Mouse (Mus musculus) CH12.LX (cell line): Measurements from ENCODE around the gene Wfikkn1. TPM values are rescaled to one million over a fixed set of nuclear protein-coding genes. Genes with fewer than 3 reads are reported as not detected.

Experiments used
- DNase-seq: peaks from one replicate; pipeline ENCODE4 v3.0.0-alpha.2; 2013; ENCODE audit errors: extremely low read depth
- H3K27ac ChIP-seq: 2 replicates; pipeline ENCODE4 v1.5.1; 2012; ENCODE audit warnings: low read depth, mild to moderate bottlenecking, control low read depth, moderate library complexity; ENCODE audit not compliant: insufficient read depth
- H3K27me3 ChIP-seq: replicated peaks from 2 replicates; pipeline ENCODE3; 2012; ENCODE audit warnings: inconsistent platforms
- H3K36me3 ChIP-seq, 2 experiments: replicated peaks in 1 of 2; 2 replicates each; pipeline versions ENCODE3 to v1.6.1; 2012; ENCODE audit warnings: inconsistent platforms in 1 of 2, low read length in 1 of 2, mild to moderate bottlenecking in 1 of 2, mixed read lengths in 1 of 2, moderate library complexity in 1 of 2; ENCODE audit not compliant: control insufficient read depth in 1 of 2, insufficient read depth in 1 of 2
- H3K4me1 ChIP-seq, 2 experiments: 2 replicates each; pipeline ENCODE4 v1.6.1; 2012; ENCODE audit warnings: inconsistent platforms in 1 of 2, moderate library complexity in 1 of 2; ENCODE audit not compliant: insufficient read depth in 2 of 2, control insufficient read depth in 1 of 2
- H3K4me2 ChIP-seq: 2 replicates; pipeline ENCODE4 v1.6.1; 2012; ENCODE audit warnings: low read depth, mild to moderate bottlenecking, control low read depth; ENCODE audit not compliant: poor library complexity, insufficient read depth, severe bottlenecking
- H3K4me3 ChIP-seq, 3 experiments: fragments of 150-350 bp in 1 of 3; sonication (generic) in 1 of 3; replicated peaks in 1 of 3; 2 replicates each; pipeline versions ENCODE3 to v1.5.1; 2011 to 2012; ENCODE audit warnings: low read depth in 2 of 3, low read length in 2 of 3, mild to moderate bottlenecking in 2 of 3, moderate library complexity in 2 of 3, control low read depth in 1 of 3, improper control_type of control experiment in 1 of 3, inconsistent platforms in 1 of 3, mixed read lengths in 1 of 3; ENCODE audit not compliant: poor library complexity in 1 of 3
- H3K79me2 ChIP-seq: replicated peaks from 2 replicates; pipeline ENCODE4 v1.6.1; 2012; ENCODE audit warnings: mild to moderate bottlenecking, moderate library complexity; ENCODE audit not compliant: control insufficient read depth, poor library complexity, insufficient read depth, severe bottlenecking; ENCODE audit errors: extremely low read depth
- H3K9ac ChIP-seq: 2 replicates; pipeline ENCODE4 v1.6.1; 2012; ENCODE audit warnings: low read depth, mild to moderate bottlenecking, control low read depth, moderate library complexity; ENCODE audit not compliant: insufficient read depth
- H3K9me3 ChIP-seq: replicated peaks from 2 replicates; pipeline ENCODE3; 2012; ENCODE audit warnings: low read length, inconsistent platforms, mixed read lengths
- BHLHE40 ChIP-seq: IDR thresholded peaks from 2 replicates; pipeline ENCODE4 v1.6.1; 2011; ENCODE audit warnings: mild to moderate bottlenecking, low read depth, low read length, improper control_type of control experiment
- CTCF ChIP-seq, 2 experiments: IDR thresholded peaks in 1 of 2; conservative IDR thresholded peaks in 1 of 2; 2 replicates each; pipeline ENCODE4 v1.5.1; 2011 to 2012; ENCODE audit warnings: low read depth in 2 of 2, low read length in 2 of 2, improper control_type of control experiment in 1 of 2, inconsistent platforms in 1 of 2, mild to moderate bottlenecking in 1 of 2, moderate library complexity in 1 of 2
- EP300 ChIP-seq: IDR thresholded peaks from 2 replicates; pipeline ENCODE4 v1.6.1; 2011; ENCODE audit warnings: low read length, improper control_type of control experiment
- ETS1 ChIP-seq: conservative IDR thresholded peaks from 2 replicates; pipeline ENCODE4 v1.6.1; 2012; ENCODE audit warnings: low read depth, mild to moderate bottlenecking, inconsistent platforms, low read length, improper control_type of control experiment, moderate library complexity
- GABPA ChIP-seq: IDR thresholded peaks from 2 replicates; pipeline ENCODE4 v1.6.1; 2012; ENCODE audit warnings: low read depth, low read length, improper control_type of control experiment, inconsistent platforms; ENCODE audit not compliant: insufficient replicate concordance
- JUN ChIP-seq: IDR thresholded peaks from 2 replicates; pipeline ENCODE4 v1.6.1; 2011; ENCODE audit warnings: low read depth, mild to moderate bottlenecking, low read length, improper control_type of control experiment, moderate library complexity; ENCODE audit not compliant: insufficient read depth
- JUND ChIP-seq: conservative IDR thresholded peaks from 2 replicates; pipeline ENCODE4 v1.6.1; 2011; ENCODE audit warnings: low read depth, low read length, improper control_type of control experiment
- KAT2A ChIP-seq: IDR thresholded peaks from 2 replicates; pipeline ENCODE4 v1.6.1; 2012; ENCODE audit warnings: low read length, improper control_type of control experiment, inconsistent platforms; ENCODE audit not compliant: insufficient replicate concordance
- MAFK ChIP-seq: IDR thresholded peaks from 2 replicates; pipeline ENCODE4 v1.6.1; 2011; ENCODE audit warnings: low read length, improper control_type of control experiment; ENCODE audit not compliant: insufficient replicate concordance
- MAX ChIP-seq: IDR thresholded peaks from 2 replicates; pipeline ENCODE4 v1.6.1; 2011; ENCODE audit warnings: low read length, improper control_type of control experiment
- MAZ ChIP-seq: IDR thresholded peaks from 2 replicates; pipeline ENCODE4 v1.6.1; 2012; ENCODE audit warnings: low read depth, mild to moderate bottlenecking, inconsistent platforms, low read length, improper control_type of control experiment, moderate library complexity
- NRF1 ChIP-seq: IDR thresholded peaks from 2 replicates; pipeline ENCODE4 v1.6.1; 2014; ENCODE audit warnings: low read depth, mild to moderate bottlenecking, inconsistent platforms, low read length, improper control_type of control experiment, moderate library complexity
- PAX5 ChIP-seq: IDR thresholded peaks from 2 replicates; pipeline ENCODE4 v1.6.1; 2012; ENCODE audit warnings: low read length, inconsistent platforms, mixed read lengths
- POLR2A ChIP-seq: IDR thresholded peaks from 2 replicates; pipeline ENCODE4 v1.6.1; 2011; ENCODE audit warnings: low read depth, mild to moderate bottlenecking, improper control_type of control experiment, low read length
- SIN3A ChIP-seq: IDR thresholded peaks from 2 replicates; pipeline ENCODE4 v1.6.1; 2012; ENCODE audit warnings: low read length, improper control_type of control experiment, inconsistent platforms
- TCF12 ChIP-seq: IDR thresholded peaks from 2 replicates; pipeline ENCODE4 v1.6.1; 2014; ENCODE audit warnings: low read depth, mild to moderate bottlenecking, inconsistent platforms, low read length, improper control_type of control experiment
- ZC3H11A ChIP-seq: IDR thresholded peaks from 2 replicates; pipeline ENCODE4 v1.6.1; 2012; ENCODE audit warnings: low read depth, mild to moderate bottlenecking, inconsistent platforms, low read length, improper control_type of control experiment
- ZKSCAN1 ChIP-seq: IDR thresholded peaks from 2 replicates; pipeline ENCODE4 v1.6.1; 2012; ENCODE audit warnings: low read depth, inconsistent platforms, low read length, improper control_type of control experiment, borderline replicate concordance
- dilution Hi-C: fragments of 300-500 bp; cut with MboI; formaldehyde crosslinking; loops from 2 replicates; pipeline ENCODE4 v1.14.3; 2020; ENCODE audit warnings: low sequenced_read_pairs; ENCODE audit not compliant: extremely low pct_unique_long_range_greater_than_20kb, extremely low pct_ligation_motif_present
- in situ Hi-C: fragments of 300-500 bp; cut with MboI; formaldehyde crosslinking; loops from 3 replicates; pipeline ENCODE4 v1.14.3; 2019; ENCODE audit warnings: low sequenced_read_pairs, low pct_ligation_motif_present, low pct_unique_long_range_greater_than_20kb, mixed read lengths
- polyA plus RNA-seq: library from polyadenylated mRNA; unstranded; fragments of >175 nt; gene quantifications from 2 replicates; pipeline ENCODE4 v1.2.1, GENCODE M21; 2012; ENCODE audit warnings: low read depth; ENCODE audit not compliant: insufficient read length
- total RNA-seq, 2 experiments: library from RNA; depleted of rRNA; stranded (reverse); fragments of 300-350 nt in 1 of 2; fragments of >200 nt in 1 of 2; gene quantifications; 2 replicates each; pipeline ENCODE4 v1.2.3; 2012 to 2014

Gene Wfikkn1
- total and polyA plus RNA-seq, 3 experiments, result 0.34 to 0.69 TPM; not detected in 1

DNA sequence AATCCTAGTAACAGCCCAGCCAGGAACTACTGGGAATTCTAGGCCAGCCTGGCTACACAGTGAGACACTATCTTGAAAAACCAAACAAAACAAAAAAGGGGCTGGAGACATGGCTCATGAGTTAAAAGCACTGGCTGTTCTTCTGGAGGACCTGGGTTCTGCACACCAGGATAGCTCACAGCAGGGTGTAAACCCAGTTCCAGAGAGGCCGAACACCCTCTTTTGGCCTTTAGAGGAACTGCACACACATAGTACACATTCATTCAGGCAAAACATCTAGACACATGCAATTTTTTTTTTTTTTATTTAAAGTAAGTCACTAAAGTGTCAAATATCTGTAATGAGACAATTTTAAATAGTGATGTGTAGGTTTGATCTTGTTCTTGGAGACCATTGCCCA lies 19.5 kb upstream of the Wfikkn1 start:
- TF ChIP-seq CTCF (conservative IDR thresholded peaks at IDR 0.05 in 1 of 2, IDR thresholded peaks at IDR 0.05 in 1 of 2; ENCODE audit: low read depth in 2 of 2, low read length in 2 of 2) (0 out of 4 replicates have a peak, but pooled peaks of 1 of the 2 experiments have one; percentile 13), MAFK (no peak)
- in situ Hi-C loops, result no loop called here
- H3K27me3 ChIP-seq, result no peaks in the 10 kb centered on the region
- dilution Hi-C loops, result no loop called here
- H3K79me2 ChIP-seq, result peaks cover 3% of the 10 kb centered on the region
- H3K4me2 ChIP-seq, result no peak overlapping the region
- H3K9me3 ChIP-seq, result peaks cover 5% of the 10 kb centered on the region
- H3K36me3 ChIP-seq, result peaks cover 4 to 42% of the 10 kb centered on the region in 2 experiments
- no peak for DNase-seq
- no peak overlapping the region for H3K4me3 ChIP-seq
- H3K27ac ChIP-seq, result no peak overlapping the region
- peaks cover 12 to 46% of the 10 kb centered on the region in 2 experiments; a peak in 3 of 4 replicates for H3K4me1 ChIP-seq
- H3K9ac ChIP-seq, result no peak overlapping the region

DNA sequence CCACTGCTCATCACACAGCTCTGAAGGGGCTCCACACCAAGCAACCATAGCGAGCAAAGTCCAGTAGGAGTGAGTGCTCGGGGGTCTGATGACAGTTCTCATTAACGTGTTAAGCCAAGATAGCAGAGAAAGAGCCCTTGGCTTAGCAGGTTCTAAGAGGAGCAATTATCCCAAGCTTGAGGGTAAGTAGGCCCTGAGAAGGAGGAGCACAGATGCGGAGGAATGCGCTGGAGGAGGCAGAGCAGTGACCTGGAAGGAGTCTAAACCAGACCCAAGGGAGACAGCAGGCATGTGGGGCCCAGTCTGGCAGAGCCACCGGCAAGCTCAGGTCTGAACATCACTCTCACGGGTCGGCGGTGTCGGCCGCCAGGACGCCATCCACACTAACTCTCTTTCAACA lies 15.2 kb upstream of the Wfikkn1 start:
- Histone ChIP-seq H3K79me2 (peaks cover 8% of the 10 kb centered on the region), H3K9ac (no peak overlapping the region), H3K36me3 (peaks cover 3 to 44% of the 10 kb centered on the region in 2 experiments), H3K9me3 (peaks cover 5% of the 10 kb centered on the region), H3K27ac (no peak overlapping the region), H3K4me1 (peaks cover 6 to 35% of the 10 kb centered on the region in 2 experiments; a peak in 3 of 4 replicates), H3K4me3 (no peak overlapping the region), H3K4me2 (no peak overlapping the region), H3K27me3 (no peaks in the 10 kb centered on the region)
- dilution Hi-C loops, result no loop called here
- TF ChIP-seq ZKSCAN1 (no peak), NRF1 (no peak), JUND (no peak), ZC3H11A (no peak), GABPA (no peak), MAX (no peak), BHLHE40 (no peak), TCF12 (no peak), POLR2A (no peak), KAT2A (no peak), JUN (no peak), ETS1 (no peak), SIN3A (no peak), PAX5 (no peak), MAZ (no peak), EP300 (no peak)
- no peak for DNase-seq
- in situ Hi-C loops, result no loop called here
